Mouse (Mus musculus) myocyte (in vitro differentiated cells): ENCODE data around the gene Atp6v1e2. TPM values are rescaled to one million over a fixed set of nuclear protein-coding genes. Genes with fewer than 3 reads are reported as not detected.

ENCODE experiments used
- H3K27me3 ChIP-seq: one replicate; pipeline ENCODE4 v1.6.1; 2011; ENCODE audit not compliant: control insufficient read depth, insufficient read depth, insufficient read length
- H3K36me3 ChIP-seq: one replicate; pipeline ENCODE4 v1.6.1; 2011; ENCODE audit not compliant: control insufficient read depth, insufficient read depth
- H3K4me2 ChIP-seq: one replicate; pipeline ENCODE4 v1.6.1; 2011; ENCODE audit warnings: low read depth, control low read depth
- H3K4me3 ChIP-seq: one replicate; pipeline ENCODE4 v1.5.1; 2011; ENCODE audit warnings: mild to moderate bottlenecking, control low read depth, moderate library complexity
- H3K79me2 ChIP-seq: one replicate; pipeline ENCODE4 v1.6.1; 2011; ENCODE audit not compliant: control insufficient read depth, insufficient read depth
- H3ac ChIP-seq: one replicate; pipeline ENCODE4 v1.6.1; 2011; ENCODE audit not compliant: control insufficient read depth, insufficient read length
- CEBPB ChIP-seq: IDR thresholded peaks from 2 replicates; pipeline ENCODE4 v1.6.1; 2011; ENCODE audit warnings: mild to moderate bottlenecking, moderate library complexity; ENCODE audit not compliant: poor library complexity, insufficient read depth, severe bottlenecking
- E2F4 ChIP-seq: IDR thresholded peaks from one replicate; pipeline ENCODE4 v1.6.1; 2011; ENCODE audit warnings: mild to moderate bottlenecking, control low read depth, moderate library complexity; ENCODE audit not compliant: insufficient read depth
- MAX ChIP-seq: IDR thresholded peaks from one replicate; pipeline ENCODE4 v1.6.1; 2011; ENCODE audit warnings: low read depth, mild to moderate bottlenecking, control low read depth
- MYOD1 ChIP-seq, 3 experiments: IDR thresholded peaks; one replicate each; pipeline ENCODE4 v1.6.1; 2011; ENCODE audit warnings: control low read depth in 2 of 3, low read depth in 2 of 3, mild to moderate bottlenecking in 2 of 3, moderate library complexity in 1 of 3; ENCODE audit not compliant: insufficient read length in 2 of 3, control insufficient read depth in 1 of 3
- MYOG ChIP-seq, 3 experiments: IDR thresholded peaks; one replicate each; pipeline ENCODE4 v1.6.1; 2011; ENCODE audit warnings: control low read depth in 2 of 3, low read depth in 2 of 3, mild to moderate bottlenecking in 2 of 3; ENCODE audit not compliant: insufficient read length in 2 of 3, control insufficient read depth in 1 of 3, insufficient read depth in 1 of 3
- POLR2A ChIP-seq: IDR thresholded peaks from one replicate; pipeline ENCODE4 v1.6.1; 2011; ENCODE audit warnings: low read depth, mild to moderate bottlenecking, control low read depth, moderate library complexity; ENCODE audit not compliant: insufficient read length
- POLR2AphosphoS2 ChIP-seq: IDR thresholded peaks from one replicate; pipeline ENCODE4 v1.6.1; 2011; ENCODE audit warnings: low read depth, control low read depth; ENCODE audit not compliant: insufficient read length
- REST ChIP-seq: IDR thresholded peaks from one replicate; pipeline ENCODE4 v1.6.1; 2011; ENCODE audit warnings: mild to moderate bottlenecking, control low read depth, moderate library complexity; ENCODE audit not compliant: insufficient read depth, insufficient read length
- SRF ChIP-seq: IDR thresholded peaks from one replicate; pipeline ENCODE4 v1.6.1; 2011; ENCODE audit warnings: low read depth; ENCODE audit not compliant: control insufficient read depth, insufficient read length
- TCF12 ChIP-seq: IDR thresholded peaks from one replicate; pipeline ENCODE4 v1.6.1; 2011; ENCODE audit warnings: mild to moderate bottlenecking, control low read depth; ENCODE audit not compliant: poor library complexity, insufficient read depth, severe bottlenecking
- TCF3 ChIP-seq: IDR thresholded peaks from one replicate; pipeline ENCODE4 v1.6.1; 2011; ENCODE audit warnings: low read depth, control low read depth; ENCODE audit not compliant: insufficient read length
- USF1 ChIP-seq: IDR thresholded peaks from one replicate; pipeline ENCODE4 v1.6.1; 2011; ENCODE audit warnings: low read depth, mild to moderate bottlenecking, control low read depth, moderate library complexity
- polyA plus RNA-seq: library from polyadenylated mRNA; unstranded; fragments of >200 nt; fragmentation: generic; extraction: Trizol; gene quantifications from one replicate; pipeline ENCODE4 v1.2.1, GENCODE M21; 2012; ENCODE audit warnings: missing spikeins

The Atp6v1e2 gene
- polyA plus RNA-seq, 1 experiment: not detected

GRCm38 (mm10) chr17:86988161-86988560, 40.5 kb upstream of the Atp6v1e2 start:
- no peak overlapping the region for H3ac ChIP-seq
- no peak for TF ChIP-seq TCF3
- no peak for TF ChIP-seq TCF12
- no peak for TF ChIP-seq REST
- TF ChIP-seq POLR2AphosphoS2: no peak
- peaks cover 7% of the 10 kb centered on the region for H3K36me3 ChIP-seq

GRCm38 (mm10) chr17:86986449-86987138, 38.9 kb upstream of the Atp6v1e2 start:
- H3K36me3 ChIP-seq: peaks cover under 1% of the 10 kb centered on the region
- peak overlapping the region; percentile 18 for H3K4me2 ChIP-seq
- peaks cover 43% of the 10 kb centered on the region for H3K79me2 ChIP-seq
- no peak for TF ChIP-seq POLR2AphosphoS2
- no peak for TF ChIP-seq REST
- TF ChIP-seq USF1: no peak
- no peak for TF ChIP-seq SRF
- peak in 2 of 3 experiments; percentile 20 to 41 for TF ChIP-seq MYOD1 (IDR thresholded peaks at IDR 0.05; ENCODE audit: control insufficient read depth in 1 of 3, insufficient read length in 2 of 3, low read depth in 2 of 3)
- peak in 2 of 3 experiments; percentile 7 to 45 for TF ChIP-seq MYOG (IDR thresholded peaks at IDR 0.05; ENCODE audit: control insufficient read depth in 1 of 3, insufficient read depth in 1 of 3, insufficient read length in 2 of 3, low read depth in 2 of 3)
- no peak for TF ChIP-seq TCF12
- no peak for TF ChIP-seq MAX
- TF ChIP-seq E2F4: no peak
- TF ChIP-seq TCF3: no peak
- TF ChIP-seq CEBPB: no peak
- TF ChIP-seq POLR2A: no peak
- H3ac ChIP-seq: no peak overlapping the region
- H3K27me3 ChIP-seq: no peaks in the 10 kb centered on the region
- H3K4me3 ChIP-seq: no peak overlapping the region

More at GRCm38 (mm10) chr17:86988161-86988560, 40.5 kb upstream of the Atp6v1e2 start:
- H3K79me2 ChIP-seq: peaks cover 48% of the 10 kb centered on the region
- peak overlapping the region; percentile 2 for H3K4me2 ChIP-seq
- no peak overlapping the region for H3K4me3 ChIP-seq
- no peaks in the 10 kb centered on the region for H3K27me3 ChIP-seq

GRCm38 (mm10) chr17:86982497-86982896, 34.8 kb upstream of the Atp6v1e2 start:
- Histone ChIP-seq H3K27me3 (no peaks in the 10 kb centered on the region), H3ac (no peak overlapping the region), H3K4me2 (no peak overlapping the region), H3K79me2 (peaks cover 37% of the 10 kb centered on the region), H3K4me3 (no peak overlapping the region), H3K36me3 (peaks cover 18% of the 10 kb centered on the region)
- TF ChIP-seq USF1 (no peak), MYOG (IDR thresholded peaks at IDR 0.05; ENCODE audit: control insufficient read depth in 1 of 3, insufficient read depth in 1 of 3, insufficient read length in 2 of 3, low read depth in 2 of 3) (no peak), REST (no peak), SRF (no peak), MAX (no peak), E2F4 (no peak), TCF12 (no peak), TCF3 (no peak), POLR2A (no peak), MYOD1 (IDR thresholded peaks at IDR 0.05; ENCODE audit: control insufficient read depth in 1 of 3, insufficient read length in 2 of 3, low read depth in 2 of 3) (no peak), POLR2AphosphoS2 (no peak), CEBPB (no peak)

- TF ChIP-seq POLR2A (peak; percentile 55), CEBPB (no peak), POLR2AphosphoS2 (peak; percentile 78)
- H3K36me3 ChIP-seq: peaks cover 22% of the 10 kb centered on the region
These were observed 34.0 kb upstream of the Atp6v1e2 start for GRCm38 (mm10) chr17:86981701-86982100.

GRCm38 (mm10) chr17:86981205-86981604, 33.5 kb upstream of the Atp6v1e2 start:
- Histone ChIP-seq H3K36me3 (peaks cover 27% of the 10 kb centered on the region), H3K79me2 (peaks cover 43% of the 10 kb centered on the region), H3ac (no peak overlapping the region), H3K4me3 (no peak overlapping the region), H3K4me2 (no peak overlapping the region), H3K27me3 (no peaks in the 10 kb centered on the region)
- peak; percentile 27 for TF ChIP-seq POLR2AphosphoS2
- no peak for TF ChIP-seq MYOG (IDR thresholded peaks at IDR 0.05; ENCODE audit: control insufficient read depth in 1 of 3, insufficient read depth in 1 of 3, insufficient read length in 2 of 3, low read depth in 2 of 3)

More at GRCm38 (mm10) chr17:86981701-86982100, 34.0 kb upstream of the Atp6v1e2 start:
- H3K79me2 ChIP-seq: peaks cover 43% of the 10 kb centered on the region
- no peak overlapping the region for H3K4me2 ChIP-seq
- no peaks in the 10 kb centered on the region for H3K27me3 ChIP-seq
- H3ac ChIP-seq: no peak overlapping the region
- H3K4me3 ChIP-seq: no peak overlapping the region
